Mouse (Mus musculus): Measurements from ENCODE around the gene Sec14l1. TPM values are rescaled to one million over a fixed set of nuclear protein-coding genes. Genes with fewer than 3 reads are reported as not detected.

Gene Sec14l1
- polyA plus RNA-seq, 1 experiment from 2014 or later, result 42.1 TPM

GRCm38 (mm10) chr11:117112649-117113051 is 2.3 kb upstream of the Sec14l1 start:
- no peaks in the 10 kb centered on the region for H3K9me3 ChIP-seq (replicated peaks)
- H3K4me1 ChIP-seq (replicated peaks), result peaks cover 48% of the 10 kb centered on the region
- 31% methylated on average over 3 of the region's 3 CpGs for WGBS
- no peak overlapping the region for H3K9ac ChIP-seq
- no peak overlapping the region for H3K27ac ChIP-seq
- no peak for ATAC-seq (replicated peaks; ENCODE audit: insufficient number of reproducible peaks, insufficient read depth, low FRiP score, low read depth)
- no peak overlapping the region for H3K4me3 ChIP-seq
- no peak overlapping the region for H3K4me2 ChIP-seq
- no peaks in the 10 kb centered on the region for H3K27me3 ChIP-seq
- H3K36me3 ChIP-seq, result no peaks in the 10 kb centered on the region

GRCm38 (mm10) chr11:117113377-117113776 is 1.6 kb upstream of the Sec14l1 start:
- 90% methylated on average over 5 of the region's 5 CpGs for WGBS
- Histone ChIP-seq H3K27ac (no peak overlapping the region), H3K4me2 (no peak overlapping the region), H3K4me1 (replicated peaks) (peaks cover 52% of the 10 kb centered on the region), H3K27me3 (no peaks in the 10 kb centered on the region), H3K9ac (no peak overlapping the region), H3K4me3 (no peak overlapping the region), H3K36me3 (peaks cover 3% of the 10 kb centered on the region; the same call in 1 of the 2 replicates), H3K9me3 (replicated peaks) (no peaks in the 10 kb centered on the region)
- ATAC-seq (replicated peaks; ENCODE audit: insufficient number of reproducible peaks, insufficient read depth, low FRiP score, low read depth), result no peak

- peak overlapping the region; percentile 99 for H3K27ac ChIP-seq
- H3K4me1 ChIP-seq (replicated peaks), result peaks cover 52% of the 10 kb centered on the region
- ATAC-seq (replicated peaks; ENCODE audit: insufficient number of reproducible peaks, insufficient read depth, low FRiP score, low read depth), result no peak
- H3K27me3 ChIP-seq, result no peaks in the 10 kb centered on the region
- 41% methylated on average over 13 of the region's 13 CpGs for WGBS
- peaks cover 3% of the 10 kb centered on the region; the same call in 1 of the 2 replicates for H3K36me3 ChIP-seq
- H3K9me3 ChIP-seq (replicated peaks), result no peaks in the 10 kb centered on the region
- H3K4me3 ChIP-seq, result peak overlapping the region; percentile 79
- peak overlapping the region; percentile 79 for H3K4me2 ChIP-seq
- H3K9ac ChIP-seq, result peak overlapping the region; percentile 78
Observed at GRCm38 (mm10) chr11:117114231-117114591, 757 bp upstream of the Sec14l1 start.

GRCm38 (mm10) chr11:117115346-117116219 is 615 bp downstream of the Sec14l1 start:
- WGBS, result 1% methylated on average over 54 of the region's 54 CpGs
- Histone ChIP-seq H3K27ac (peak overlapping the region; percentile 87), H3K4me3 (peak overlapping the region; percentile 79), H3K36me3 (peaks cover 3% of the 10 kb centered on the region; the same call in 1 of the 2 replicates), H3K4me2 (peak overlapping the region; percentile 79), H3K27me3 (no peaks in the 10 kb centered on the region), H3K9ac (peak overlapping the region; percentile 87), H3K4me1 (replicated peaks) (peaks cover 57% of the 10 kb centered on the region), H3K9me3 (replicated peaks) (no peaks in the 10 kb centered on the region)
- no peak; the same call in 1 of the 2 replicates for ATAC-seq (replicated peaks; ENCODE audit: insufficient number of reproducible peaks, insufficient read depth, low FRiP score, low read depth)

GRCm38 (mm10) chr11:117116350-117117303 is 1.7 kb downstream of the Sec14l1 start:
- peaks cover 3% of the 10 kb centered on the region; the same call in 1 of the 2 replicates for H3K36me3 ChIP-seq
- peak overlapping the region; percentile 79 for H3K4me3 ChIP-seq
- H3K27me3 ChIP-seq, result no peaks in the 10 kb centered on the region
- H3K4me1 ChIP-seq (replicated peaks), result peaks cover 67% of the 10 kb centered on the region
- peak overlapping the region; percentile 87 for H3K27ac ChIP-seq
- no peaks in the 10 kb centered on the region for H3K9me3 ChIP-seq (replicated peaks)
- peak overlapping the region; percentile 79 for H3K4me2 ChIP-seq
- no peak for ATAC-seq (replicated peaks; ENCODE audit: insufficient number of reproducible peaks, insufficient read depth, low FRiP score, low read depth)
- H3K9ac ChIP-seq, result peak overlapping the region; percentile 87
- WGBS, result 54% methylated on average over 18 of the region's 18 CpGs

GRCm38 (mm10) chr11:117117321-117117720 is 2.4 kb downstream of the Sec14l1 start:
- Histone ChIP-seq H3K9ac (peak overlapping the region; percentile 10; the same call in 1 of the 2 replicates), H3K36me3 (peaks cover 3% of the 10 kb centered on the region; the same call in 1 of the 2 replicates), H3K4me1 (replicated peaks) (peaks cover 74% of the 10 kb centered on the region), H3K27me3 (no peaks in the 10 kb centered on the region), H3K27ac (peak overlapping the region; percentile 87), H3K4me2 (peak overlapping the region; percentile 79), H3K4me3 (peak overlapping the region; percentile 79), H3K9me3 (replicated peaks) (no peaks in the 10 kb centered on the region)
- WGBS, result 52% methylated on average over 18 of the region's 18 CpGs
- no peak for ATAC-seq (replicated peaks; ENCODE audit: insufficient number of reproducible peaks, insufficient read depth, low FRiP score, low read depth)

- peaks cover 76% of the 10 kb centered on the region for H3K4me1 ChIP-seq (replicated peaks)
- H3K27me3 ChIP-seq, result no peaks in the 10 kb centered on the region
- peak overlapping the region; percentile 87; the same call in 1 of the 2 replicates for H3K27ac ChIP-seq
- 74% methylated on average over 7 of the region's 7 CpGs for WGBS
- H3K36me3 ChIP-seq, result peaks cover 3% of the 10 kb centered on the region; the same call in 1 of the 2 replicates
- no peaks in the 10 kb centered on the region for H3K9me3 ChIP-seq (replicated peaks)
- peak overlapping the region; percentile 79; the same call in 1 of the 2 replicates for H3K4me2 ChIP-seq
- H3K9ac ChIP-seq, result 0 out of 2 replicates have a peak overlapping the region, but pooled peaks have one; percentile 8
- no peak for ATAC-seq (replicated peaks; ENCODE audit: insufficient number of reproducible peaks, insufficient read depth, low FRiP score, low read depth)
- H3K4me3 ChIP-seq, result no peak overlapping the region
Observed at GRCm38 (mm10) chr11:117117791-117118190, 2.8 kb downstream of the Sec14l1 start.

GRCm38 (mm10) chr11:117118248-117118647 is 3.3 kb downstream of the Sec14l1 start:
- peak overlapping the region; percentile 38; the same call in 1 of the 2 replicates for H3K27ac ChIP-seq
- ATAC-seq (replicated peaks; ENCODE audit: insufficient number of reproducible peaks, insufficient read depth, low FRiP score, low read depth), result no peak
- 0 out of 2 replicates have a peak overlapping the region, but pooled peaks have one; percentile 8 for H3K9ac ChIP-seq
- peaks cover 78% of the 10 kb centered on the region for H3K4me1 ChIP-seq (replicated peaks)
- peaks cover 3% of the 10 kb centered on the region; the same call in 1 of the 2 replicates for H3K36me3 ChIP-seq
- peak overlapping the region; percentile 36 for H3K4me2 ChIP-seq
- H3K4me3 ChIP-seq, result no peak overlapping the region
- no peaks in the 10 kb centered on the region for H3K9me3 ChIP-seq (replicated peaks)
- no peaks in the 10 kb centered on the region for H3K27me3 ChIP-seq
- 56% methylated on average over 4 of the region's 4 CpGs for WGBS

GRCm38 (mm10) chr11:117118721-117119321 is 3.9 kb downstream of the Sec14l1 start:
- WGBS, result 34% methylated on average over 11 of the region's 11 CpGs
- Histone ChIP-seq H3K4me3 (no peak overlapping the region), H3K4me2 (peak overlapping the region; percentile 36), H3K36me3 (peaks cover 3% of the 10 kb centered on the region; the same call in 1 of the 2 replicates), H3K27ac (peak overlapping the region; percentile 80), H3K27me3 (no peaks in the 10 kb centered on the region), H3K4me1 (replicated peaks) (peaks cover 84% of the 10 kb centered on the region), H3K9ac (no peak overlapping the region), H3K9me3 (replicated peaks) (no peaks in the 10 kb centered on the region)
- no peak for ATAC-seq (replicated peaks; ENCODE audit: insufficient number of reproducible peaks, insufficient read depth, low FRiP score, low read depth)

GRCm38 (mm10) chr11:117119723-117120122 is 4.8 kb downstream of the Sec14l1 start:
- H3K4me3 ChIP-seq, result no peak overlapping the region
- ATAC-seq (replicated peaks; ENCODE audit: insufficient number of reproducible peaks, insufficient read depth, low FRiP score, low read depth), result no peak
- no peaks in the 10 kb centered on the region for H3K27me3 ChIP-seq
- peak overlapping the region; percentile 24 for H3K9ac ChIP-seq
- WGBS, result 51% methylated on average over 4 of the region's 5 CpGs
- H3K9me3 ChIP-seq (replicated peaks), result no peaks in the 10 kb centered on the region
- H3K4me2 ChIP-seq, result no peak overlapping the region
- H3K36me3 ChIP-seq, result peaks cover 3% of the 10 kb centered on the region; the same call in 1 of the 2 replicates
- peaks cover 87% of the 10 kb centered on the region for H3K4me1 ChIP-seq (replicated peaks)
- H3K27ac ChIP-seq, result peak overlapping the region; percentile 80
